Mouse (Mus musculus) brain, embryonic 14.5 days (tissue): ENCODE measurements around the gene Sh3gl1. TPM values are rescaled to one million over a fixed set of nuclear protein-coding genes. Genes with fewer than 3 reads are reported as not detected.

Source experiments
- DNase-seq: peaks from one replicate; pipeline ENCODE4 v3.0.0-alpha.2; 2011; ENCODE audit warnings: low read depth
- CTCF ChIP-seq: fragments of 200-500 bp; IDR thresholded peaks from 2 replicates; pipeline ENCODE4 v1.5.1; 2012; ENCODE audit warnings: inconsistent platforms, mild to moderate bottlenecking, moderate library complexity, borderline replicate concordance; ENCODE audit not compliant: insufficient read depth, insufficient read length; ENCODE audit errors: extremely low read depth
- POLR2A ChIP-seq: fragments of 200-500 bp; IDR thresholded peaks from 2 replicates; pipeline ENCODE4 v1.6.1; 2012; ENCODE audit warnings: mild to moderate bottlenecking, inconsistent platforms, borderline replicate concordance; ENCODE audit not compliant: poor library complexity, insufficient read depth, insufficient read length, severe bottlenecking; ENCODE audit errors: extremely low read depth
- polyA plus RNA-seq: library from polyadenylated mRNA; depleted of rRNA; stranded (reverse); fragments of >200 nt; gene quantifications from 2 replicates; pipeline ENCODE4 v1.2.3, GENCODE M21; 2012

Gene Sh3gl1
- polyA plus RNA-seq, 1 experiment: 90.3 TPM

- no peak for DNase-seq
Measured at GRCm38 (mm10) chr17:56035216-56035615, 1.2 kb downstream of the Sh3gl1 start.

DNA sequence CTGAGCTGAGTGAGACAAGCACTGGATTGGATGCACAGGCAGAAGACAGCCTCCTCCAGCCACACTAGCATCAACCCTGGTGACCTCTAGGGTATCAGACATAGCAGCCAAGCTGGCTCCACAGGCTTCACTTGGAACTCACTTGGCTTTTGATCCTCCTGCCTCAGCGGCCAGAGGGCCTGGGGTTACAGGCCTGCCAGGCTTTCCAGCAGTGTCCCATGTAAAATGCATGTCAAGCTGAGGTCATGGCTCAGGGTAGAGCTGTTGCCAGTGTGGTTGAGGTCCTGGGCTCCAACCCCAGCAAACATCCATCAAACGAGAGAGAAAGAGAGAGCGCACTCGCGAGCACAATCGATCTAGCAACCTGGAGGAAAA, 1.7 kb downstream of the Sh3gl1 start:
- TF ChIP-seq POLR2A: no peak
- no peak for TF ChIP-seq CTCF
- no peak for DNase-seq

More at GRCm38 (mm10) chr17:56035216-56035615, 1.2 kb downstream of the Sh3gl1 start:
- TF ChIP-seq POLR2A (no peak), CTCF (no peak)

DNA sequence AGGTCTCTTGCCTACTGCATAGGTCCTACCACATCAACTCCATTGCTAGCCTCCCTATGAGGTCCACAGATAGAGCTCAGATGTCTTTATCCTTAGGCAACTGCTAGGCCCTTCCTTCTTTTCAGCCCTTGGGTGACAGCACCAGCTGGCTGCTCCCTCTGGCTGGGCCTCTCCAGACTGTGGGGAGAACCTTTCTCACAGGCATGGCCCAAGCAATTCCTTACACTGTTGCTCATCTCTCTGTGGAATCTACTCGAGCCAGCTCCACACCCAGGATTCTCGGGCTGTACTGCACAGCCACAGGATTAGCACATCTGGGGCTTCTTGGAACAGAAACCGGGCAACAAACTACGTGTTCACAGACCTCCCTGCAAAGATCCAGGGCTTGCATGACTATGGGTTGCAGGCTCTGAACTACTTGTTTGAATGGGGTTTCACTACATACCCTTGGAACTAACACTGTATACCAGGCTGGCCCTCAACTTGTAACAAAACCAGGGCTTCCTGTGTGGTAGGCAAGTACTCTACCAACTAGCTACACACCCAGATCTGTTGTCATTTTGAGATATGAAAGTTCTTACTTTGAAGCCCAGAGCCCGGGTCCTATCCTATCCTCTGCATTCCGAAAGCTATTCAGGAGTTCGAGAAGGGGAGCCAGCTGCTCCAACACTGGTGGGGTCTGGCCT, 2.3 kb downstream of the Sh3gl1 start:
- no peak for DNase-seq
- TF ChIP-seq POLR2A (no peak), CTCF (no peak)

- DNase-seq: no peak
- no peak for TF ChIP-seq POLR2A
- no peak for TF ChIP-seq CTCF
Measured at GRCm38 (mm10) chr17:56032831-56033230, 3.6 kb downstream of the Sh3gl1 start.

GRCm38 (mm10) chr17:56032127-56032733, 4.2 kb downstream of the Sh3gl1 start:
- TF ChIP-seq POLR2A (no peak), CTCF (no peak)
- DNase-seq: no peak

GRCm38 (mm10) chr17:56031431-56031830, 5.0 kb downstream of the Sh3gl1 start:
- no peak for DNase-seq
- TF ChIP-seq POLR2A: no peak
- no peak for TF ChIP-seq CTCF

DNA sequence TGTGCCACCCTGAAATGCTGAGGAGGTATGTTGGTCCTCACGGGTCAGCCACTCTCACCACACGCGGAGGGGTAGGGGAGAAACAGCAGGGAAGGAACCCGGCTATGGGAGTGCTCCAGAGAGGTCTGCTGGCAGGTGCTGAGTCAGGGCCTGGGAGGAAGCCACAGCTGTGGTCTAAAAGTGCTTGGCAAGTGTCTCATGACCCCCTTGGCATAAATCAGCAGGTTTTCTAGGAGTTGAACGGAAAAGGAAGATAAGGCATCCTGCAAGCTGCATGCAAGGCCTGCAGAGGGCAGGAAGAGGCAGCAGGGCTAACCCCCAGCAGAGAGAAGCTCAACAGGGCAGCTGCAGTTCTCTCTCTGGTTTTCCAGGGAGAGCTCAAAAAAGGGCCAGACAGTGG, 5.5 kb downstream of the Sh3gl1 start:
- no peak for DNase-seq

GRCm38 (mm10) chr17:56030238-56030870, 6.1 kb downstream of the Sh3gl1 start:
- TF ChIP-seq POLR2A (no peak), CTCF (no peak)
- no peak for DNase-seq

More for the DNA sequence above, 5.5 kb downstream of the Sh3gl1 start:
- TF ChIP-seq POLR2A: no peak
- no peak for TF ChIP-seq CTCF

- no peak for DNase-seq
- TF ChIP-seq POLR2A: no peak
- no peak for TF ChIP-seq CTCF
Measured at GRCm38 (mm10) chr17:56027801-56028441, 8.5 kb downstream of the Sh3gl1 start.

DNA sequence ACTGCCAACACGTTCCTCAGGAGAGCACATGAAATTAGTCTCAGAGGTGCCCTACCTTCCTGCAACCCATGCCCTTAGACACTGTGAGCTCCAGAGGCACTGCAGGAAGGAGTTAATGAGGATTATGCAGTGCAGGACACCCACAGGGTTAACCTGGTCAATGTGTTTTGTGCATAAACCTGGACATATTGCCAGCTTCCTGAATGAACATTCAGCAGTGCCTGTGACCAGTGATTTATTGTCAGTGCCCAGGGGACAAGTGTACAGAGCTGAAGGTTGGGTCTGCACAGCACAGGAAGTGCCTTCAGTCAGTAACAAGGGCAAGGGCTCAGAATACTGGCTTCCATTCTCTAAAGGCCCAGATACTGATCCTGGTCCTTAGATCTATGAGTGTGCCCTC, 9.6 kb downstream of the Sh3gl1 start:
- no peak for DNase-seq
- TF ChIP-seq CTCF: no peak
- no peak for TF ChIP-seq POLR2A

DNA sequence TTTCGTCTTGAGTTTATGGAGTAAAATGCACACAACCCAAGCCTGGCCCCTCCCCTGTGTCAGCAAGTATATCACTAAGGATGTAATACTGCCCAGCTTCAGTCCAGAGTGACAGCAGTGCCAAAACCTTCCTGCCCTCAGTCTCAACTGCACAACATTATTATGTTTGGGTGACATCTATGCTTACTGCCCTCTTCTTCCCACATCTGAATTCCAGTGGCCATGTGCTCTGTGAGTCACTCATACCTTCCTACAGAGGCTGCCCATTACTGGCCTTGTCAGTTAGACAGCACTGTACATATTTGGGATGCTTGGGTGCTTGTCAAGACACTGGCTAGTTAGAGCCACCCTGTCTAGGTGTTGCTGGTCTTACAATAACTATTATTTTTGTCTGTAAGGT, 10.1 kb downstream of the Sh3gl1 start:
- DNase-seq: no peak
- no peak for TF ChIP-seq POLR2A
- no peak for TF ChIP-seq CTCF

- DNase-seq: no peak
- TF ChIP-seq CTCF (no peak), POLR2A (no peak)
Measured at GRCm38 (mm10) chr17:56024931-56025330, 11.5 kb downstream of the Sh3gl1 start.

DNA sequence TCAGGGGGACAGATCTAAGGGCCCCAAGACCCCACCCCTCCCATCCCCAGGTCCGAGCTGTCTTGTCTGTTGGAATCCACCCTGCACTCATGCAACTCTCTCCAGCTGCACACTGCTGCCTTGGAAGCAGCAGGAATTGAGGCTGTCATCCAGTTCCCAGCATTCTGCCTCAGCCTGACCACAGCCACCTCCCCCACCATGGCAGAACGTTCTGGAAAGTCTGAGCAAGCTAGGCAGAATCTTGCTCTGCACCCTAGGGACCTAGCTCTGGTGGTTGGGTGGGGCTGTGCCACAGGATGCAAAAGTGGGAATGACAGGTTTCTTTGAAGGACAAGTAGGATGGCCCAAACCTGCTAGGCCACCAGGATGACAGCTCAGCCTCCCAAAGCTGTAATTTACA, 12.0 kb downstream of the Sh3gl1 start:
- DNase-seq: no peak
- TF ChIP-seq CTCF: no peak
- no peak for TF ChIP-seq POLR2A
